Mouse (Mus musculus): ENCODE results near the gene Slc39a8.

- TF ChIP-seq POLR2A (IDR thresholded peaks at IDR 0.05; ENCODE audit: low read depth, low read length) (no peak), CTCF (IDR thresholded peaks at IDR 0.05; ENCODE audit: extremely low read depth, insufficient read length, insufficient replicate concordance, low read depth, low read length) (no peak)
Measured at GRCm38 (mm10) chr3:135904881-135905280, 79.8 kb downstream of the Slc39a8 start.

Measured in small intestine, adult 2 months (tissue).